Mouse (Mus musculus): ENCODE results near the gene Rasgef1a. TPM values are rescaled to one million over a fixed set of nuclear protein-coding genes. Genes with fewer than 3 reads are reported as not detected.
A peak's percentile ranks its signal among the peaks of the same experiment; 100 is the strongest.

The Rasgef1a gene
- polyA plus RNA-seq, 1 experiment from 2014 or later: not detected

- no peak overlapping the region for H3K4me2 ChIP-seq (ENCODE audit: low read depth, severe bottlenecking)
- DNase-seq (ENCODE audit: low spot score) (no peak), ATAC-seq (ENCODE audit: insufficient number of reproducible peaks, low FRiP score, low TSS enrichment, low read depth) (no peak)
- H3K4me1 ChIP-seq (ENCODE audit: control insufficient read depth, insufficient read depth, low read length): no peaks in the 10 kb centered on the region
- H3K27ac ChIP-seq (replicated peaks; ENCODE audit: low read depth, low read length): no peak overlapping the region
- 45% methylated on average over 9 of the region's 9 CpGs for WGBS
- H3K27me3 ChIP-seq (ENCODE audit: control insufficient read depth, insufficient read depth, low read length): no peaks in the 10 kb centered on the region
- no peak overlapping the region for H3K9ac ChIP-seq (ENCODE audit: low read length)
- H3K4me3 ChIP-seq (ENCODE audit: low read depth, low read length): no peak overlapping the region
- no peaks in the 10 kb centered on the region for H3K9me3 ChIP-seq (ENCODE audit: control insufficient read depth, low read length)
- no peaks in the 10 kb centered on the region for H3K36me3 ChIP-seq (ENCODE audit: control insufficient read depth, insufficient read depth, low read length)
Observed at GRCm38 (mm10) chr6:117995168-117995567, 16.1 kb upstream of the Rasgef1a start.

- Histone ChIP-seq H3K9me3 (ENCODE audit: control insufficient read depth, low read length) (no peaks in the 10 kb centered on the region), H3K27ac (replicated peaks; ENCODE audit: low read depth, low read length) (no peak overlapping the region), H3K9ac (ENCODE audit: low read length) (no peak overlapping the region), H3K4me1 (ENCODE audit: control insufficient read depth, insufficient read depth, low read length) (no peaks in the 10 kb centered on the region), H3K4me3 (ENCODE audit: low read depth, low read length) (no peak overlapping the region), H3K36me3 (ENCODE audit: control insufficient read depth, insufficient read depth, low read length) (no peaks in the 10 kb centered on the region), H3K27me3 (ENCODE audit: control insufficient read depth, insufficient read depth, low read length) (no peaks in the 10 kb centered on the region), H3K4me2 (ENCODE audit: low read depth, severe bottlenecking) (no peak overlapping the region)
- WGBS: 26% methylated on average over 3 of the region's 3 CpGs
- DNase-seq (ENCODE audit: low spot score) (peak; percentile 81), ATAC-seq (ENCODE audit: insufficient number of reproducible peaks, low FRiP score, low TSS enrichment, low read depth) (no peak)
Observed at GRCm38 (mm10) chr6:118001272-118001671, 10.0 kb upstream of the Rasgef1a start.

- Histone ChIP-seq H3K4me2 (ENCODE audit: low read depth, severe bottlenecking) (no peak overlapping the region), H3K27ac (replicated peaks; ENCODE audit: low read depth, low read length) (no peak overlapping the region), H3K9me3 (ENCODE audit: control insufficient read depth, low read length) (no peaks in the 10 kb centered on the region), H3K36me3 (ENCODE audit: control insufficient read depth, insufficient read depth, low read length) (no peaks in the 10 kb centered on the region), H3K4me3 (ENCODE audit: low read depth, low read length) (no peak overlapping the region), H3K9ac (ENCODE audit: low read length) (no peak overlapping the region), H3K27me3 (ENCODE audit: control insufficient read depth, insufficient read depth, low read length) (peaks cover 22% of the 10 kb centered on the region), H3K4me1 (ENCODE audit: control insufficient read depth, insufficient read depth, low read length) (0 out of 2 replicates have a peak, but pooled peaks cover 3% of the 10 kb centered on the region)
- DNase-seq (ENCODE audit: low spot score): no peak
- no peak for ATAC-seq (ENCODE audit: insufficient number of reproducible peaks, low FRiP score, low TSS enrichment, low read depth)
- 49% methylated on average over 5 of the region's 5 CpGs for WGBS
Observed at GRCm38 (mm10) chr6:118007302-118007701, 3.9 kb upstream of the Rasgef1a start.

GRCm38 (mm10) chr6:118007843-118008539 lies 3.2 kb upstream of the Rasgef1a start:
- Histone ChIP-seq H3K4me1 (ENCODE audit: control insufficient read depth, insufficient read depth, low read length) (0 out of 2 replicates have a peak, but pooled peaks cover 3% of the 10 kb centered on the region), H3K27ac (replicated peaks; ENCODE audit: low read depth, low read length) (no peak overlapping the region), H3K27me3 (ENCODE audit: control insufficient read depth, insufficient read depth, low read length) (peaks cover 29% of the 10 kb centered on the region), H3K4me2 (ENCODE audit: low read depth, severe bottlenecking) (no peak overlapping the region), H3K9ac (ENCODE audit: low read length) (no peak overlapping the region), H3K9me3 (ENCODE audit: control insufficient read depth, low read length) (no peaks in the 10 kb centered on the region), H3K36me3 (ENCODE audit: control insufficient read depth, insufficient read depth, low read length) (no peaks in the 10 kb centered on the region), H3K4me3 (ENCODE audit: low read depth, low read length) (no peak overlapping the region)
- 73% methylated on average over 4 of the region's 4 CpGs for WGBS
- no peak for DNase-seq (ENCODE audit: low spot score)
- ATAC-seq (ENCODE audit: insufficient number of reproducible peaks, low FRiP score, low TSS enrichment, low read depth): no peak

GRCm38 (mm10) chr6:118010256-118010655 lies 982 bp upstream of the Rasgef1a start:
- Histone ChIP-seq H3K9ac (ENCODE audit: low read length) (no peak overlapping the region), H3K4me1 (ENCODE audit: control insufficient read depth, insufficient read depth, low read length) (0 out of 2 replicates have a peak, but pooled peaks cover 3% of the 10 kb centered on the region), H3K9me3 (ENCODE audit: control insufficient read depth, low read length) (no peaks in the 10 kb centered on the region), H3K36me3 (ENCODE audit: control insufficient read depth, insufficient read depth, low read length) (no peaks in the 10 kb centered on the region), H3K27ac (replicated peaks; ENCODE audit: low read depth, low read length) (no peak overlapping the region), H3K27me3 (ENCODE audit: control insufficient read depth, insufficient read depth, low read length) (peaks cover 29% of the 10 kb centered on the region), H3K4me2 (ENCODE audit: low read depth, severe bottlenecking) (no peak overlapping the region), H3K4me3 (ENCODE audit: low read depth, low read length) (no peak overlapping the region)
- ATAC-seq (ENCODE audit: insufficient number of reproducible peaks, low FRiP score, low TSS enrichment, low read depth): no peak
- DNase-seq (ENCODE audit: low spot score): no peak
- 57% methylated on average over 3 of the region's 3 CpGs for WGBS

GRCm38 (mm10) chr6:118011616-118012316 lies 528 bp downstream of the Rasgef1a start:
- peak overlapping the region; percentile 68 for H3K4me2 ChIP-seq (ENCODE audit: low read depth, severe bottlenecking)
- no peaks in the 10 kb centered on the region for H3K9me3 ChIP-seq (ENCODE audit: control insufficient read depth, low read length)
- peaks cover 29% of the 10 kb centered on the region for H3K27me3 ChIP-seq (ENCODE audit: control insufficient read depth, insufficient read depth, low read length)
- ATAC-seq (ENCODE audit: insufficient number of reproducible peaks, low FRiP score, low TSS enrichment, low read depth) (no peak), DNase-seq (ENCODE audit: low spot score) (no peak)
- no peaks in the 10 kb centered on the region for H3K36me3 ChIP-seq (ENCODE audit: control insufficient read depth, insufficient read depth, low read length)
- H3K4me3 ChIP-seq (ENCODE audit: low read depth, low read length): peak overlapping the region; percentile 28; the same call in 1 of the 2 replicates
- 0 out of 2 replicates have a peak overlapping the region, but pooled peaks have one; percentile 7 for H3K9ac ChIP-seq (ENCODE audit: low read length)
- H3K4me1 ChIP-seq (ENCODE audit: control insufficient read depth, insufficient read depth, low read length): 0 out of 2 replicates have a peak, but pooled peaks cover 3% of the 10 kb centered on the region
- 16% methylated on average over 32 of the region's 38 CpGs for WGBS
- H3K27ac ChIP-seq (replicated peaks; ENCODE audit: low read depth, low read length): no peak overlapping the region

- no peaks in the 10 kb centered on the region for H3K9me3 ChIP-seq (ENCODE audit: control insufficient read depth, low read length)
- no peak overlapping the region for H3K9ac ChIP-seq (ENCODE audit: low read length)
- H3K27me3 ChIP-seq (ENCODE audit: control insufficient read depth, insufficient read depth, low read length): peaks cover 29% of the 10 kb centered on the region
- DNase-seq (ENCODE audit: low spot score) (no peak), ATAC-seq (ENCODE audit: insufficient number of reproducible peaks, low FRiP score, low TSS enrichment, low read depth) (no peak)
- H3K4me2 ChIP-seq (ENCODE audit: low read depth, severe bottlenecking): no peak overlapping the region
- no peak overlapping the region for H3K4me3 ChIP-seq (ENCODE audit: low read depth, low read length)
- H3K36me3 ChIP-seq (ENCODE audit: control insufficient read depth, insufficient read depth, low read length): no peaks in the 10 kb centered on the region
- H3K4me1 ChIP-seq (ENCODE audit: control insufficient read depth, insufficient read depth, low read length): 0 out of 2 replicates have a peak, but pooled peaks cover 3% of the 10 kb centered on the region
- no peak overlapping the region for H3K27ac ChIP-seq (replicated peaks; ENCODE audit: low read depth, low read length)
- WGBS: 61% methylated on average over 3 of the region's 3 CpGs
Observed at GRCm38 (mm10) chr6:118012317-118012700, 1.1 kb downstream of the Rasgef1a start.

GRCm38 (mm10) chr6:118012987-118013866 lies 2.0 kb downstream of the Rasgef1a start:
- Histone ChIP-seq H3K4me2 (ENCODE audit: low read depth, severe bottlenecking) (no peak overlapping the region), H3K4me1 (ENCODE audit: control insufficient read depth, insufficient read depth, low read length) (0 out of 2 replicates have a peak, but pooled peaks cover 3% of the 10 kb centered on the region), H3K4me3 (ENCODE audit: low read depth, low read length) (no peak overlapping the region), H3K36me3 (ENCODE audit: control insufficient read depth, insufficient read depth, low read length) (no peaks in the 10 kb centered on the region), H3K27ac (replicated peaks; ENCODE audit: low read depth, low read length) (no peak overlapping the region), H3K27me3 (ENCODE audit: control insufficient read depth, insufficient read depth, low read length) (peaks cover 29% of the 10 kb centered on the region), H3K9ac (ENCODE audit: low read length) (no peak overlapping the region), H3K9me3 (ENCODE audit: control insufficient read depth, low read length) (no peaks in the 10 kb centered on the region)
- no peak for DNase-seq (ENCODE audit: low spot score)
- no peak for ATAC-seq (ENCODE audit: insufficient number of reproducible peaks, low FRiP score, low TSS enrichment, low read depth)
- 80% methylated on average over 11 of the region's 11 CpGs for WGBS

Data from limb, embryonic 11.5 days (tissue).